16 mouse cellular contexts compared by ENCODE assay signal in the genomic region with DNA sequence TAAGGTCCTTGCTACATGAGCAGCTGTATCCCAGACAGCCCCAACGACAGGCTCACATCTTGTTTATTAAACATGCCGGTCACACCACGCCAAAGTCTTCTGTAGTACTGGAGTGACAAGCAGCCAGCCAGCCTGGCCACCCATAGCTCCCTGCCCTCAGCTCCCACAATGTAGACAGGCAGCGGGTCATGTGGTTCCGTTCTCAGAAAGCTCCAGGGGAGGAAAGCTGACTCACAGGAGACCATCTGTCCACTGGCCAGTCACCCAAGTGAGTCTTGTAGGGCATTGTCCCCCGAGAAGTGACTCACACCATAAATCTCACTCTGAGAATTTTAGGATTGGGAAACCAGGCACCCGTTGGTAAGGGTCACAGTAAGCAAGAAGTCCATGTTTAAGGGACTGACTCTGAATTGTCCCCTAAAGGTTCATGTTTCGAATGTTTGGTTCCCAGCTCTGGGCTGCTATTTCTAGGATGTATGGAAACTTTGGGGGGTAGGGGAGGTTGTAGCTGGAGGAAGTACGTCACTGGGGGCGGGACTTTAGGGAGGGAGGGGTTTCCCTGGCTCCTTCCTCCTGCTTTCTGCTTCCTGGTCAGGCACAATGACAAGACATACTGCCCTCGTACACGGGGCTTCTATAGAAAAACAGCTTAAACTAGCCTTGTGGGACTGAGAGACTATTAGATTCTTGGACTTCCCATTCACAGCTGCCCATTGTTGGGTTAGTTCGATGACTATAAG.
DNase-seq lines count a peak whose midpoint lies in the region; ATAC-seq and TF ChIP-seq lines count a peak whose summit lies in the region.
"Had no signal": no experiment of that assay in that cellular context is flagged by ENCODE, and none has a peak within 500 bp of the region (broad histone marks: within the 10 kb centered on the region; RNA-seq: fewer than 3 reads in every experiment).

No protein-coding gene starts in this region.

- WGBS in lung, embryonic 14.5 days: 56% methylated on average over 13 of the region's 13 CpGs

- no peak overlapping the region for H3K4me2 ChIP-seq in lung, embryonic 14.5 days
- H3K4me2 ChIP-seq: embryonic facial prominence, embryonic 13.5 days; liver, embryonic 11.5 days had no signal

- no peak overlapping the region for H3K9ac ChIP-seq in lung, embryonic 14.5 days
- H3K9ac ChIP-seq: embryonic facial prominence, embryonic 13.5 days had no signal

- no peak overlapping the region for H3K4me3 ChIP-seq in lung, embryonic 14.5 days (ENCODE audit: low read depth, low read length)
- H3K4me3 ChIP-seq: embryonic facial prominence, embryonic 13.5 days; heart, adult 2 months; megakaryocyte, embryonic 14.5 days had no signal

- H3K36me3 ChIP-seq in lung, embryonic 14.5 days (ENCODE audit: insufficient read depth): no peaks in the 10 kb centered on the region
- H3K36me3 ChIP-seq: embryonic facial prominence, embryonic 13.5 days had no signal

- peak; percentile 90 for ATAC-seq in lung, embryonic 14.5 days (ENCODE audit: insufficient read depth)
- ATAC-seq: forebrain, embryonic 16.5 days; hindbrain, postnatal 0 days had no signal

- H3K27me3 ChIP-seq in lung, embryonic 14.5 days (ENCODE audit: insufficient read depth, low read length): no peaks in the 10 kb centered on the region
- H3K27me3 ChIP-seq: megakaryocyte, embryonic 14.5 days had no signal

- no peaks in the 10 kb centered on the region for H3K9me3 ChIP-seq in lung, embryonic 14.5 days (ENCODE audit: low read depth, low read length)
- H3K9me3 ChIP-seq: embryonic facial prominence, embryonic 13.5 days had no signal

- peak; percentile 2 for DNase-seq in cerebellum, adult 18-20 months
- no peak for DNase-seq in cerebellum, postnatal 4 days (ENCODE audit: low spot score in 2 of 2)
- peak; percentile 8 to 25 for DNase-seq in right cerebral cortex, adult 2 months (ENCODE audit: low spot score in 2 of 2)
- no peak for DNase-seq in right cerebral cortex, postnatal 10 days (ENCODE audit: low spot score in 2 of 2)
- DNase-seq in lung, embryonic 14.5 days: peak; percentile 84
- peak; percentile 5 for DNase-seq in right cerebral cortex, postnatal 25 days
- no peak for DNase-seq in layer of hippocampus, adult 9-11 months
- DNase-seq in ovary, postnatal 36 days (ENCODE audit: low spot score): no peak
- DNase-seq: heart, adult 2 months; heart, postnatal 14 days; kidney, adult 2 months had no signal

- H3K4me1 ChIP-seq in lung, embryonic 14.5 days (ENCODE audit: insufficient read depth): no peaks in the 10 kb centered on the region
- H3K4me1 ChIP-seq: megakaryocyte, embryonic 14.5 days had no signal

- no peak for TF ChIP-seq CTCF in lung, embryonic 14.5 days (IDR thresholded peaks at IDR 0.05; ENCODE audit: low read depth)

- H3K27ac ChIP-seq in lung, embryonic 14.5 days (ENCODE audit: low read depth): peak overlapping the region; percentile 74
- H3K27ac ChIP-seq: embryonic facial prominence, embryonic 13.5 days; heart, adult 2 months; hindbrain, postnatal 0 days had no signal

Comparison
In these comparisons a context has a peak if more than half of its experiments do, and no peak if none do; other contexts are left out.
1. DNase-seq: peak in cerebellum, adult 18-20 months (2 of 2), right cerebral cortex, adult 2 months (2 of 2), lung, embryonic 14.5 days (single experiment) and right cerebral cortex, postnatal 25 days (single experiment); none in cerebellum, postnatal 4 days (0 of 2), right cerebral cortex, postnatal 10 days (0 of 2), layer of hippocampus, adult 9-11 months (single experiment) and ovary, postnatal 36 days (single experiment).